In genomic region chr17:47008506-47008905, GRCm38 (mm10) we compare ENCODE assay signal across 8 mouse cellular contexts. TPM values are rescaled to one million over a fixed set of nuclear protein-coding genes. Genes with fewer than 3 reads are reported as not detected.
DNase-seq lines count a peak whose midpoint lies in the region; ATAC-seq and TF ChIP-seq lines count a peak whose summit lies in the region.

No protein-coding gene starts in this region.

- H3K27ac ChIP-seq in gastrocnemius, adult 2 months: peak overlapping the region; percentile 96
- peak overlapping the region; percentile 100 for H3K27ac ChIP-seq in heart, postnatal 0 days (ENCODE audit: low read depth)
- H3K27ac ChIP-seq in liver, embryonic 16.5 days (ENCODE audit: low read length): peak overlapping the region; percentile 96; the same call in 1 of the 2 replicates

- no peaks in the 10 kb centered on the region for H3K9me3 ChIP-seq in heart, postnatal 0 days (replicated peaks; ENCODE audit: control insufficient read depth, low read length)
- no peaks in the 10 kb centered on the region for H3K9me3 ChIP-seq in liver, embryonic 16.5 days (replicated peaks; ENCODE audit: control insufficient read depth, low read length)

- TF ChIP-seq CTCF in gastrocnemius, adult 2 months (IDR thresholded peaks at IDR 0.05): no peak
- no peak for TF ChIP-seq CTCF in C2C12 (IDR thresholded peaks at IDR 0.05; ENCODE audit: control insufficient read depth, insufficient read depth, insufficient read length)
- no peak for TF ChIP-seq CTCF in heart, postnatal 0 days (IDR thresholded peaks at IDR 0.05; ENCODE audit: low read depth)

- H3K79me2 ChIP-seq in C2C12 (ENCODE audit: control insufficient read depth, insufficient read depth): peaks cover 68% of the 10 kb centered on the region

- no peak overlapping the region for H3ac ChIP-seq in C2C12 (ENCODE audit: control insufficient read depth, insufficient read length, low read depth)

- H3K4me1 ChIP-seq in heart, postnatal 0 days (ENCODE audit: control insufficient read depth, insufficient read depth): peaks cover 40% of the 10 kb centered on the region
- peaks cover 26% of the 10 kb centered on the region for H3K4me1 ChIP-seq in liver, embryonic 16.5 days (ENCODE audit: control insufficient read depth, low read depth, low read length)

- no peak for TF ChIP-seq EP300 in heart, postnatal 0 days (IDR thresholded peaks at IDR 0.05; ENCODE audit: low read depth)

- peak overlapping the region; percentile 97; the same call in 1 of the 2 replicates for H3K9ac ChIP-seq in heart, postnatal 0 days (replicated peaks; ENCODE audit: low read depth, low read length)
- peak overlapping the region; percentile 98 for H3K9ac ChIP-seq in liver, embryonic 16.5 days (ENCODE audit: low read depth, low read length)

- peaks cover 22% of the 10 kb centered on the region for H3K36me3 ChIP-seq in C2C12 (ENCODE audit: control insufficient read depth, insufficient read depth)
- peaks cover 7% of the 10 kb centered on the region; the same call in 1 of the 2 replicates for H3K36me3 ChIP-seq in heart, postnatal 0 days (replicated peaks; ENCODE audit: control insufficient read depth, insufficient read depth, low read length)
- H3K36me3 ChIP-seq in liver, embryonic 16.5 days (ENCODE audit: control insufficient read depth, insufficient read depth): no peaks in the 10 kb centered on the region; the same call in 1 of the 2 replicates

- H3K4me3 ChIP-seq in gastrocnemius, adult 2 months: peak overlapping the region; percentile 85
- peak overlapping the region; percentile 74 for H3K4me3 ChIP-seq in C2C12 (ENCODE audit: insufficient read depth, poor library complexity, severe bottlenecking)
- H3K4me3 ChIP-seq in heart, postnatal 0 days (ENCODE audit: low read depth, low read length): peak overlapping the region; percentile 97
- H3K4me3 ChIP-seq in liver, embryonic 16.5 days (ENCODE audit: low read depth, low read length): peak overlapping the region; percentile 99

- intact Hi-C loops in gastrocnemius, adult 2 months (cut with DNase I): no loop called here
- intact Hi-C loops in left cerebral cortex, postnatal 25 days (cut with DNase I): no loop called here

- H3K27me3 ChIP-seq in C2C12 (ENCODE audit: control insufficient read depth, insufficient read depth, insufficient read length): no peaks in the 10 kb centered on the region
- H3K27me3 ChIP-seq in heart, postnatal 0 days (ENCODE audit: control insufficient read depth, insufficient read depth, low read length): no peaks in the 10 kb centered on the region
- H3K27me3 ChIP-seq in liver, embryonic 16.5 days (ENCODE audit: control insufficient read depth, insufficient read depth, low read depth, low read length): no peaks in the 10 kb centered on the region; the same call in 1 of the 2 replicates

- H3K4me2 ChIP-seq in heart, postnatal 0 days (ENCODE audit: low read depth, low read length): peak overlapping the region; percentile 77
- peak overlapping the region; percentile 70 for H3K4me2 ChIP-seq in liver, embryonic 16.5 days (ENCODE audit: low read depth, low read length)

- ATAC-seq in heart, postnatal 0 days (ENCODE audit: insufficient read depth, low read depth): no peak
- ATAC-seq in liver, embryonic 16.5 days (ENCODE audit: low read depth): no peak

- H3K79me3 ChIP-seq in C2C12 (ENCODE audit: low read depth): peaks cover 61% of the 10 kb centered on the region

- WGBS in heart, postnatal 0 days: 25% methylated on average over 8 of the region's 8 CpGs
- 50% methylated on average over 8 of the region's 8 CpGs for WGBS in liver, embryonic 16.5 days (ENCODE audit: insufficient replicate concordance)

- DNase-seq in gastrocnemius, adult 2 months: no peak
- no peak for DNase-seq in gastrocnemius, adult 18-20 months (ENCODE audit: low spot score)
- peak; percentile 8 for DNase-seq in heart, postnatal 0 days (ENCODE audit: low spot score)
- DNase-seq in adrenal gland, postnatal 4 days (ENCODE audit: low spot score in 2 of 2): no peak
- no peak for DNase-seq in spleen, postnatal 4 days (ENCODE audit: low spot score in 2 of 2)
- no peak for DNase-seq in left cerebral cortex, postnatal 25 days (ENCODE audit: low spot score in 2 of 2)

TF ChIP-seq in C2C12, 6 proteins besides CTCF, POLR2A, EP300 and RAD21:
- TF ChIP-seq MAX (IDR thresholded peaks at IDR 0.05): no peak
- TF ChIP-seq MYOD1 (IDR thresholded peaks at IDR 0.05; ENCODE audit: control insufficient read depth, insufficient read length, low read depth): no peak
- no peak for TF ChIP-seq USF1 (IDR thresholded peaks at IDR 0.05; ENCODE audit: low read depth)
- TF ChIP-seq MYOG (IDR thresholded peaks at IDR 0.05; ENCODE audit: control insufficient read depth, extremely low read depth, insufficient read length): no peak
- TF ChIP-seq CEBPB (IDR thresholded peaks at IDR 0.05; ENCODE audit: low read depth): no peak
- no peak for TF ChIP-seq FOSL1 (IDR thresholded peaks at IDR 0.05; ENCODE audit: insufficient read depth, low read length, poor library complexity, severe bottlenecking)

RNA-seq across cellular contexts. Expression of gene Ubr2, which starts 1.9 kb away (rescaled TPM):
- total RNA-seq in gastrocnemius, adult 2 months (2021): 10 to 100 TPM; 65.4 to 73.5 TPM
- total RNA-seq in gastrocnemius, adult 18-20 months (2021): 10 to 100 TPM; 57.0 to 60.7 TPM
- 18.1 TPM for polyA plus RNA-seq in C2C12 (2012; fragmentation: generic; extraction: Trizol)
- total RNA-seq in heart, postnatal 0 days (2014; rRNA removed; ENCODE audit: low replicate concordance): 33.4 and 37.4 TPM in 2 replicates
- polyA plus RNA-seq in heart, postnatal 0 days (2015; fragmentation: Nextera tagmentation; extraction: Ambion mirVana): 10.8 and 11.2 TPM in 2 replicates
- polyA plus RNA-seq in liver, embryonic 16.5 days (2015; fragmentation: Nextera tagmentation; extraction: Ambion mirVana): 8.6 and 9.5 TPM in 2 replicates
- 10 to 100 TPM; 73.2 to 75.1 TPM for total RNA-seq in adrenal gland, postnatal 4 days (2021)
- total RNA-seq in left cerebral cortex, postnatal 25 days (2021): 10 to 100 TPM; 50.6 to 57.0 TPM
